Mouse (Mus musculus): ENCODE results near the gene Zfp36l3.
"Not testable (repeated sequence)": the region's sequence is repeated elsewhere in the genome, so short reads cannot be mapped to it uniquely, and the experiment has no call there.

Gene Zfp36l3

DNA sequence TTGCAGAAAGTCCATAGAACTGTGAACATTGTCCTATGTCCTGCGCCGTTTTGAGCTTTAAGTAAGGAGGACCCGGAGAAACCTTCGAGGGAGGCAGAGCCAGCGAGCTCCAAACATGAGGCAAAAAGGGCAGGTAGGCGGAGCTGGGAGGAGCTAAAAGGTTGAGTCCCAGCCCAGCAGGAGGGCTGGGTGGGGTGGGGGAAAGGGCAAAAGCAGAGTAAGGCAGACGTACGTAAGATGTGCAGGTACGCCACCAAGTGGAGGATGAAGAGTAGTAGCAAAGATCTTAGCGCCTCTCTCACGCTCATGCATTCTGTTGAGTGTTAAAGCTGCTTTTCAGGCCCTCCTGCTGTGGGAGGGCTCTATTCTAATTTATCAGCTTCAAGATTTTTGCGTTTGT lies at the start of gene Zfp36l3:
Zfp36l3 (minus strand) TSS at position 119 of the 400 bp plus-strand sequence.
- no peak for DNase-seq

DNA sequence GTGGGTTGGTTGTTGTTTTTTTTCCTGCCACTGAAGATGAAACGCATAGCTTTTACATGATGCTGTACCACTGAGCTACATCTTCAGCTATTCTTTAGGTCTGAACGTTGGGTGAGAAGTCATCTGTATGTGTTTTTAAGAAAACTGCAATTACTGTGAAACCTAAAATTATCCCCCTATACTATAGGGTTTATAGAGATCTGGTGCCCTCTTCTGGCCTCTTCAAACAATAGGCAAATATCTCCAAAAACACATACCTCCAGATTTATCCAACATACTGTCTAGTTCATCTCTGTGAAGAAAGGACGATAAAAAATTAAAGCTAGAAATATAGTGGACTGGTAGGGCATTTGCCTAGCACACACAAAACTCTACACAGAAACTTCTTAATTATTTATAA lies 22.9 kb upstream of the Zfp36l3 start:
- DNase-seq: no peak

DNA sequence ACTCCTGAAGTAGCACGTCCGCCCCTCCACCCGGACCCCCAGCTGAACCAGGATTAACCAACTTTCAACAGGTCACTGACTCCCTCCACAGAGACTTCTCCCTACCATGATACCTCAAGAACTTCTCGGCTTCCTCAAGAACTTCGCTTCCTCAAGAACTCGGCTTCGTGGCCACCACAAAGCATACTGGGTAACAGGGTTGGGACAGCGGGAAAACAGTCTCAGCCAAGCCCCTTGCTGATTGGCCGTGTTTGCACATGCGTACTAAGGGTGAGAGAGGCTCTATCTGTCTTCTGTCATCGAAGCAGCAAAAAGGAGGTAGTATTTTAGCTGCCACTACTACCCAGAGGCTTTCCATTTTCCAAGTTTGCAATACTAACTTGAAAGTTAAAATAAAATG lies 21.3 kb upstream of the Zfp36l3 start, which contains the start of gene Xlr:
Xlr (minus strand) TSS at position 188 of the 400 bp plus-strand sequence.
- DNase-seq: not testable (repeated sequence)

DNA sequence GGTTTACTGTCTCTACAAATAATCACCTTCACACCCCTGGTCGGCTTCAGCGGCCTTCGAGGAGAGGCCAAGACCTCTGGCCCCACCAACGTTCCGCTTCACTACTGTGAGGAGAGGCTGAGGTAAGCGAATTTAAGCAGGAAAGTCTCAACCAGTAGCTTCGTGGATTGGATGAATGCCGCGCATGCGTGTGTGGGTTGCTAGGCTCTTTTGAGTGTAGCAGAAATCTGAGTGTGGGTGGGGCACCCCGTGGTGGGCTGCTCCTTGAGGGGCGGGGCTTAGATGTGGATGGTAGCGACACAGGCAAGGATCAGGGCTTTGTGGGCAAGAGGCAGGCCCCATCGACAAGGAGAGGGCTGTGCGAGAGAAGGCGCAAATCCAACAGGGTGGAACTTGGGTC lies 18.5 kb downstream of the Zfp36l3 start, which contains the start of gene 1700013H16Rik:
1700013H16Rik (minus strand) TSS at position 96 of the 400 bp plus-strand sequence.
- DNase-seq: no peak

DNA sequence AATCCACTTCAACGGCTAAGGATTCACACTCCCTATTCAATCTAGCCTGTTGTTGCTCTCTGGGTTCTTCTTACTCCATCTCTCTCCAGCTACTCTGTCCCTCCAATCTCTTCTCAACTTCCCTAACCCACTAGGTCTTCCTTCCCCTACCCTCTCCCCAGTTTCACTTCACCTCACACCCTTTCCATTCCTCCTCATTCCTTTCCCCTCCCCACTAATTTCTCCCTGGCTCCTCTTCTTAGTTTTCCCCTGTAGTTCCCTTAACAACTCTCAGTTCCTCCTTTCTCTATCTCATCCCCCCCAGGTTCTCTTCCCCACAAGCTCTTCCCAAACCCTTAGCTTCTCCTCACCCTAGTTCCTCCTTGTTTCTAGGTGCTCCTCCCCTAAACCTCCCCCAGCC lies 23.3 kb downstream of the Zfp36l3 start:
- no peak for DNase-seq

DNA sequence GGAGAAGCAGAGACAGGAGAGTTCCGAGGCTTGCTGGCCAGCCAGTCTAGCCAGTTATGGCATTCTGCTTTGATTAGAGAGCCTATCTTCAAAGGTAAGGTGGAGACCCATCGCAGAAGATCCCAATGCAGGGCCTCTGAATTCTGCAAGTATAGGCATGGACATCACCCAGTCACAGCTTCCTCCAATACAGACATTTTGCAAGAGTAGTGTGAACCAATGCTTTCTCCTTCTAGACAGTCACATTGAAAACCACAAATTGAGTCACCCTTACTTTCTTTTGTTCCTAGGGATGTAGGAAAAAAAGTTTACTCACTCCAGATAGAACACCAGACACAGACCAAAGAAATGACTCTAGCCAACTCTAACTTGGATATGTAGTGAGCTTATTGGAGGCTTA lies 47.2 kb downstream of the Zfp36l3 start:
- no peak for DNase-seq

DNA sequence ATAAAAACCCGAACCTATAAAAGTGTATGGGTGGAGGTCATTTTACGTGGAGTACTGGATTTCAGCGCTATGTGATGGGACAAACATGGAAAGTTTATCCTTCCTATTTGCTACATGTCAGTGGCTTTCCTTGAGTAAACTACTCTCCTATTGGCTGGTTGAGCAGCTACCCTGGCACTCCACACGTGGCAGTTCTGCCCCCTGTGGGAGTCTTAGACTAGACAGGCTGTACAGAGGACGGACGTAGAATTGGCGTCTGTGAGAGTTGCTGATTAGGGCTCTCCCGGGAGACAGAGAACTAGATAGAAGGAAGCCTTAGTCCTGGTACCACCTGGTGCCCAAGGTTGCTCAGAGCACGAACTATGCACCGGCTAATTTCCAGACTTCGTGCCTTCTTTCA lies 51.6 kb downstream of the Zfp36l3 start, which contains the start of gene 4930502E18Rik:
4930502E18Rik (plus strand) TSS at position 231 of the 400 bp plus-strand sequence.
- no peak for DNase-seq

All from thymus, postnatal 36 days (tissue).